Mouse (Mus musculus): ENCODE data around the gene Lnpep.

DNA sequence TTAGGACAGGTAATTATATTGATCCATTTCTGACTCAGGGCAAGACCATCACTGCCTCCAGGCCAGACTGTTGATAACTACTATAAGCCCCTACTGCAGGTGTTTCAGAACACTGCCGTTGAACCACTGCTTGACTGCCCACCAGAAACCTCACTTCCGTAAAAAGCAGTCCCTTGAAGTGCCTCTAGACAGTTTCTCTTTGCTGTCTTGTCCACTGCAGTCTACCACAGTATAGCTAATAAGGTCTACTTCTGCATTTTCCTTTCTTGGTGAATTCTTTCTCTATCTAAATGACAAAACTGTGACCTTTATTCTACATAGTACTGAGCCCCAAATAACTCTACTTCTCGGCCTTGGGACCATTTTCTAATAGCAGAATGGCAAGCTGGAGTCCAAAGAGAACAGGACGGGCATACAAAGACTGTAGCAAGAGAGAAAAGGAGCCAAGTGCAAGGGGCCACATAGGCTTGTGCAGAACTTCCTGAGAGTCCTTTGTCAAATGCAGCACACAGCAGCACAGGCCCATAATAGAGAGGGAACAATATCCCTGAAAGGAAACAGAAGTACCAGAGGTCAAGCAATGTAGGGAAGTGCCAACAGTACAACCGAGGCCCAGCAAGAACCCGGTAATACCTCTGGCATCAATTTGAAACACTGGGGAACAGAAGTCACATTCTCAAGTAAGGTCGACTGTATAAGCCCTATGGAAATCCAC lies 37.4 kb downstream of the Lnpep start:
- TF ChIP-seq EP300 (IDR thresholded peaks at IDR 0.05; ENCODE audit: low read depth) (no peak), CTCF (IDR thresholded peaks at IDR 0.05; ENCODE audit: low read depth) (no peak)

All from heart, postnatal 0 days (tissue).